Mouse (Mus musculus): ENCODE measurements around the gene Gm48551. TPM values are rescaled to one million over a fixed set of nuclear protein-coding genes. Genes with fewer than 3 reads are reported as not detected.
A peak's percentile ranks its signal among the peaks of the same experiment; 100 is the strongest.

Gene Gm48551
- total RNA-seq, 1 experiment: 1.8 TPM

DNA sequence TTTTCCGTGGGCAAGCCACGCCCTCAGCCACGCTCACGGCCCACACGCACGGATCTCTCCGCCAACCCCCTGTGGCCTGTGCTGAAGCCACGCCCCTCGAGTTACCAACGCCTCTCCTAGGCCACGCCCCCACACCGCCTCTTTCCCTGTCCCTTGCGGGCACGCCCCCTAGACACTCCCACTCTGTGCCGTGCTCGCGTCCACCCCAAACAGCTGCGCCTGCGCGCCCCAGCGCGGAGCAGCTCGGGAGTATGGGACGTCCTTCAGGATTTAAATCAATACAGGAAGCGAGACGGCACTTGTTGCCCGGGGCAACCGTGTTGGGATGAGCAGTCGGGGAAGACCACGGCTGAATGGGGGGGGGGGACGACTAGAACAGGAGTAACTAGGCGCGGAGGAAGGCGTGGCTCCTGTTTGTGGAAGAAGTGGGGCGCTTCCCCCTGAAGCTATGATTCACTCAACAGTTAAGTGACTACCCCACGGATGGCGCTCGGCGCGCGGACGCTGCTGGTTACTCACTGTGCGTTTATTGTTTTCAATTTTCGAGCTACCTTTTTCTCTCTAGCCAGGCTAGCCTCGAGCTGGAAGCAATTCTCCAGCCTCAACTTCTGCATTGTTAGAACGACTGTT lies 5.6 kb upstream of the Gm48551 start:
- Histone ChIP-seq H3K9me3 (ENCODE audit: control insufficient read depth, insufficient read depth, low read depth, low read length) (no peaks in the 10 kb centered on the region), H3K4me1 (ENCODE audit: control insufficient read depth in 2 of 2, insufficient read depth in 2 of 2, low read length in 2 of 2, poor library complexity in 1 of 2) (peaks cover 6% of the 10 kb centered on the region in 2 experiments; a peak in 2 of 4 replicates), H3K36me3 (ENCODE audit: control insufficient read depth, insufficient read depth, low read length, poor library complexity, severe bottlenecking) (peaks cover 16% of the 10 kb centered on the region; the same call in 1 of the 2 replicates), H3K9ac (ENCODE audit: insufficient read depth, low read depth, low read length, poor library complexity, severe bottlenecking) (peak overlapping the region; percentile 70), H3K4me3 (ENCODE audit: insufficient read depth in 1 of 2, low read depth in 1 of 2, low read length in 2 of 2, poor library complexity in 1 of 2, severe bottlenecking in 1 of 2) (peak overlapping the region; percentile 78 to 87), H3K27ac (ENCODE audit: insufficient read depth, low read depth, low read length, poor library complexity, severe bottlenecking) (peak overlapping the region; percentile 33)
- peak; percentile 100 for DNase-seq (ENCODE audit: low read depth, low spot score)
- in situ Hi-C loops (cut with MboI; ENCODE audit: low sequenced_read_pairs in 2 of 2, unreplicated experiment in 2 of 2): no loop called here
- TF ChIP-seq ZC3H11A (IDR thresholded peaks at IDR 0.05; ENCODE audit: borderline replicate concordance, low read depth, low read length) (no peak), HCFC1 (IDR thresholded peaks at IDR 0.05; ENCODE audit: borderline replicate concordance, insufficient read depth, low read length) (no peak), ZNF384 (IDR thresholded peaks at IDR 0.05; ENCODE audit: low read depth, low read length) (no peak), CHD2 (IDR thresholded peaks at IDR 0.05; ENCODE audit: low read depth, low read length) (no peak), MAFK (IDR thresholded peaks at IDR 0.05; ENCODE audit: insufficient read depth, low read depth, low read length) (no peak)

DNA sequence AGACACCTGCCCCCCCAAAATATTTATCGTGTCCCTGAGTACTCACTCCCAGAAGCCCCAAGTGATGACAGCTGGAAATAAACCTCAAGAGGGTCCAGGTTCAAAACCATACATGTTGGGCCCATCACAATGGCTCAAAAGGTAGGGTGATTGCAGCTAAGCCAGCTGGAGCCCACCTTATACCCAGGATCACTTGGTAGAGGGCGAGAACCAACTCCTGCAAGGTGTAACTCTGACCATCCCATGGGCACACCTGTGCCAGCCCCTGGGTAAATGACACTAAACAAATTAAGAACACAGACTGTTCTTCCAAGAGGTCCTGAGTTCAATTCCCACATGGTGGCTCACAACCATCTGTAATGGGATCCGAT lies 5.1 kb upstream of the Gm48551 start:
- H3K9me3 ChIP-seq (ENCODE audit: control insufficient read depth, insufficient read depth, low read depth, low read length): no peaks in the 10 kb centered on the region
- H3K36me3 ChIP-seq (ENCODE audit: control insufficient read depth, insufficient read depth, low read length, poor library complexity, severe bottlenecking): peaks cover 11% of the 10 kb centered on the region; the same call in 1 of the 2 replicates
- peak overlapping the region; percentile 57 to 68 for H3K4me3 ChIP-seq (ENCODE audit: insufficient read depth in 1 of 2, low read depth in 1 of 2, low read length in 2 of 2, poor library complexity in 1 of 2, severe bottlenecking in 1 of 2)
- H3K27ac ChIP-seq (ENCODE audit: insufficient read depth, low read depth, low read length, poor library complexity, severe bottlenecking): peak overlapping the region; percentile 33
- peaks cover 6% of the 10 kb centered on the region in 2 experiments; a peak in 2 of 4 replicates for H3K4me1 ChIP-seq (ENCODE audit: control insufficient read depth in 2 of 2, insufficient read depth in 2 of 2, low read length in 2 of 2, poor library complexity in 1 of 2)
- H3K9ac ChIP-seq (ENCODE audit: insufficient read depth, low read depth, low read length, poor library complexity, severe bottlenecking): peak overlapping the region; percentile 70
- in situ Hi-C loops (cut with MboI; ENCODE audit: low sequenced_read_pairs in 2 of 2, unreplicated experiment in 2 of 2): no loop called here
- TF ChIP-seq ZNF384 (IDR thresholded peaks at IDR 0.05; ENCODE audit: low read depth, low read length) (no peak), ZC3H11A (IDR thresholded peaks at IDR 0.05; ENCODE audit: borderline replicate concordance, low read depth, low read length) (no peak), MAFK (IDR thresholded peaks at IDR 0.05; ENCODE audit: insufficient read depth, low read depth, low read length) (no peak), CHD2 (IDR thresholded peaks at IDR 0.05; ENCODE audit: low read depth, low read length) (no peak), HCFC1 (IDR thresholded peaks at IDR 0.05; ENCODE audit: borderline replicate concordance, insufficient read depth, low read length) (no peak)
- no peak for DNase-seq (ENCODE audit: low read depth, low spot score)

DNA sequence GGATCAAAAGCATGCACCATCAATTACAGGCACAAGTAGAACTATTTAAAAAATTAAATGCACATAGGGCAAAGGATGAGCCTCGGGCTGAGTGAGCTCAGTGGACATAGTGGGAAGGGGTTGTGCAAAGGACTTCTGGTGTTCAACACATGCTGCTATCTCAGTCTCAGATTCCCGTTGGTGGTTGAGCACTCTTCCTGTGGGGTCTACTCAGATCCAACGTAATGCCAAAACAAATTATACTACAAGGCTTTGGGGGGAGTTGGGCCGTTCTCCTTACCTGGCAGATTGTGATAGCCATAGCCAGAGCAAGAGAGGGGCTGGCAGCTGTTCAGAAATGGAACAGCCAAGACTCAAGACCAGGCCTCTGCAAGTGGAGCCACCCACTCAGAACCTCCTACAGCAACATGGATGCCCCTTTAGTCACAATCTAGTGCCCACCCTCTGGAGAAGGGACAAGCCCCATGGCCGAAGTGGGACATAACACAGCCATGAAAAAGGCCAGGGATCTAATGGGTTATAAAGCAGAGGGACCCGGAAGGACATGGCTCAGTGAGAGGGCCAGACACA lies 4.4 kb upstream of the Gm48551 start:
- H3K27ac ChIP-seq (ENCODE audit: insufficient read depth, low read depth, low read length, poor library complexity, severe bottlenecking): no peak overlapping the region
- no peaks in the 10 kb centered on the region for H3K9me3 ChIP-seq (ENCODE audit: control insufficient read depth, insufficient read depth, low read depth, low read length)
- in situ Hi-C loops (cut with MboI; ENCODE audit: low sequenced_read_pairs in 2 of 2, unreplicated experiment in 2 of 2): no loop called here
- no peak overlapping the region for H3K9ac ChIP-seq (ENCODE audit: insufficient read depth, low read depth, low read length, poor library complexity, severe bottlenecking)
- no peak overlapping the region for H3K4me3 ChIP-seq (ENCODE audit: insufficient read depth in 1 of 2, low read depth in 1 of 2, low read length in 2 of 2, poor library complexity in 1 of 2, severe bottlenecking in 1 of 2)
- DNase-seq (ENCODE audit: low read depth, low spot score): no peak
- TF ChIP-seq ZC3H11A (IDR thresholded peaks at IDR 0.05; ENCODE audit: borderline replicate concordance, low read depth, low read length) (no peak), HCFC1 (IDR thresholded peaks at IDR 0.05; ENCODE audit: borderline replicate concordance, insufficient read depth, low read length) (no peak)
- peaks cover 6% of the 10 kb centered on the region in 2 experiments; a peak in 2 of 4 replicates for H3K4me1 ChIP-seq (ENCODE audit: control insufficient read depth in 2 of 2, insufficient read depth in 2 of 2, low read length in 2 of 2, poor library complexity in 1 of 2)
- peaks cover 7% of the 10 kb centered on the region; the same call in 1 of the 2 replicates for H3K36me3 ChIP-seq (ENCODE audit: control insufficient read depth, insufficient read depth, low read length, poor library complexity, severe bottlenecking)

DNA sequence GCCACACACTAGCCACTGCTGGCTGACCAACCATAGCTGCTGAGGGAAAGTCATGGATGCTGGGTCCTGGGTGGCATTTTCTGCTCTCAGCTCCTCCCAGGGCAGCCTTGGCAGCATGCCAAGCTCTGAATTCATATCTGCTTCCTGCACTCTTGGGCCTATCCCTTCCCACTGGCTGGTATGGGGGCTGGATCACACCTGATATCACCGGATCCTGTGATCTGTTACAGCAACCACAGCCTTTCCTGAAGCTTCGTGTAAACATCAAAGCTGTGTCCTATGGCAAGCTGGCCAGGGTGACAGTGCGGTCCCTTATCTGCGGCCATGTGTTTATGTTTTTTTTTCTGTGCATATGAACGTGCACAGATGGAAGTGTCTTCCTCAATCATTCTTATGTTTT lies 2.2 kb upstream of the Gm48551 start:
- Histone ChIP-seq H3K9ac (ENCODE audit: insufficient read depth, low read depth, low read length, poor library complexity, severe bottlenecking) (no peak overlapping the region), H3K27ac (ENCODE audit: insufficient read depth, low read depth, low read length, poor library complexity, severe bottlenecking) (no peak overlapping the region), H3K4me3 (ENCODE audit: insufficient read depth in 1 of 2, low read depth in 1 of 2, low read length in 2 of 2, poor library complexity in 1 of 2, severe bottlenecking in 1 of 2) (no peak overlapping the region), H3K4me1 (ENCODE audit: control insufficient read depth in 2 of 2, insufficient read depth in 2 of 2, low read length in 2 of 2, poor library complexity in 1 of 2) (peaks cover 0 to 8% of the 10 kb centered on the region in 2 experiments; a peak in 1 of 4 replicates), H3K9me3 (ENCODE audit: control insufficient read depth, insufficient read depth, low read depth, low read length) (no peaks in the 10 kb centered on the region), H3K36me3 (ENCODE audit: control insufficient read depth, insufficient read depth, low read length, poor library complexity, severe bottlenecking) (peaks cover 15% of the 10 kb centered on the region)
- no peak for DNase-seq (ENCODE audit: low read depth, low spot score)
- no peak for TF ChIP-seq HCFC1 (IDR thresholded peaks at IDR 0.05; ENCODE audit: borderline replicate concordance, insufficient read depth, low read length)
- no peak for TF ChIP-seq ZC3H11A (IDR thresholded peaks at IDR 0.05; ENCODE audit: borderline replicate concordance, low read depth, low read length)
- no peak for TF ChIP-seq CHD2 (IDR thresholded peaks at IDR 0.05; ENCODE audit: low read depth, low read length)
- TF ChIP-seq ZNF384 (IDR thresholded peaks at IDR 0.05; ENCODE audit: low read depth, low read length): no peak
- in situ Hi-C loops (cut with MboI; ENCODE audit: low sequenced_read_pairs in 2 of 2, unreplicated experiment in 2 of 2): no loop called here
